Mouse (Mus musculus): ENCODE data around the gene Rbm41.

Gene Rbm41

GRCm38 (mm10) chrX:139997740-139998690, at the start of gene Rbm41:
Rbm41 (minus strand) TSS chrX:139998595.
- DNase-seq (ENCODE audit: low spot score): peak; percentile 3

GRCm38 (mm10) chrX:139998691-139999065, 283 bp upstream of the Rbm41 start:
- DNase-seq (ENCODE audit: low spot score): no peak

GRCm38 (mm10) chrX:139982115-139982514, 16.3 kb downstream of the Rbm41 start:
- DNase-seq (ENCODE audit: low spot score): no peak

GRCm38 (mm10) chrX:139933507-139933906, 64.9 kb downstream of the Rbm41 start:
- no peak for DNase-seq (ENCODE audit: low spot score)

GRCm38 (mm10) chrX:139932472-139932871, 65.9 kb downstream of the Rbm41 start:
- no peak for DNase-seq (ENCODE audit: low spot score)

- DNase-seq (ENCODE audit: low spot score): no peak
Observed at GRCm38 (mm10) chrX:139920572-139920971, 77.8 kb downstream of the Rbm41 start.

- DNase-seq (ENCODE audit: low spot score): no peak
Observed at GRCm38 (mm10) chrX:139891387-139891786, 107.0 kb downstream of the Rbm41 start.

GRCm38 (mm10) chrX:139883221-139883620, 115.2 kb downstream of the Rbm41 start:
- DNase-seq (ENCODE audit: low spot score): no peak

GRCm38 (mm10) chrX:139877936-139878335, 120.5 kb downstream of the Rbm41 start:
- no peak for DNase-seq (ENCODE audit: low spot score)

GRCm38 (mm10) chrX:139877105-139877504, 121.3 kb downstream of the Rbm41 start:
- no peak for DNase-seq (ENCODE audit: low spot score)

- no peak for DNase-seq (ENCODE audit: low spot score)
Observed at GRCm38 (mm10) chrX:139870938-139871791, 127.2 kb downstream of the Rbm41 start, which contains the start of gene Morc4. Morc4 (minus strand) TSS chrX:139871677.

GRCm38 (mm10) chrX:139870300-139870711, 128.1 kb downstream of the Rbm41 start:
- no peak for DNase-seq (ENCODE audit: low spot score)

- DNase-seq (ENCODE audit: low spot score): no peak
Observed at GRCm38 (mm10) chrX:139859402-139859801, 139.0 kb downstream of the Rbm41 start.

GRCm38 (mm10) chrX:139854795-139855194, 143.6 kb downstream of the Rbm41 start:
- DNase-seq (ENCODE audit: low spot score): no peak

- no peak for DNase-seq (ENCODE audit: low spot score)
Observed at GRCm38 (mm10) chrX:139841091-139841490, 157.3 kb downstream of the Rbm41 start.
